Mouse (Mus musculus) inflammation-experienced regulatory T-cells (primary cell): ENCODE data around the gene Ptpn22. TPM values are rescaled to one million over a fixed set of nuclear protein-coding genes. Genes with fewer than 3 reads are reported as not detected.

Experiments used
- polyA plus RNA-seq, 2 experiments: library from polyadenylated mRNA; unstranded; fragments of 100-300 nt; shearing (Covaris generic); gene quantifications; one replicate each; pipeline ENCODE4 v1.2.1; 2017

Gene Ptpn22
- 100 to 1,000 TPM; 299 to 322 TPM for polyA plus RNA-seq

GRCm38 (mm10) chr3:103858881-103859801 is at the start of gene Ptpn22:
Ptpn22 (plus strand) TSS chr3:103859795.

GRCm38 (mm10) chr3:103832426-103832825 is 27.2 kb upstream of the Ptpn22 start, which contains the start of gene Bcl2l15:
Bcl2l15 (plus strand) TSS chr3:103832601.

GRCm38 (mm10) chr3:103914010-103914669 is 54.5 kb downstream of the Ptpn22 start, which contains the start of gene Rsbn1:
Rsbn1 (plus strand) TSS chr3:103914120.

Other genes starting within 250 kb of the Ptpn22 start
- gene Atg4a-ps, start 213.7 kb upstream of the Ptpn22 start, polyA plus RNA-seq = 1 to 10 TPM; 2.9 to 5.1 TPM
- 1 to 10 TPM in 1 of 2 experiments, under 1 TPM in 1; 0.20 to 3.6 TPM for gene Olfml3, start 121.8 kb upstream of the Ptpn22 start, polyA plus RNA-seq
- not detected for gene Gm10964, start 120.4 kb upstream of the Ptpn22 start, polyA plus RNA-seq
- 10 to 100 TPM; 27.6 to 33.3 TPM for gene Hipk1, start 68.2 kb upstream of the Ptpn22 start, polyA plus RNA-seq
- gene Dclre1b, start 50.4 kb upstream of the Ptpn22 start, polyA plus RNA-seq = 10 to 100 TPM; 19.3 to 22.7 TPM
- 10 to 100 TPM; 28.1 to 35.8 TPM for gene Ap4b1, start 50.3 kb upstream of the Ptpn22 start, polyA plus RNA-seq
- gene Gm43064, start 50.2 kb upstream of the Ptpn22 start, polyA plus RNA-seq = not detected
- gene Bcl2l15, start 27.2 kb upstream of the Ptpn22 start, polyA plus RNA-seq = 1 to 10 TPM; 1.6 to 3.9 TPM
- gene Rsbn1, start 54.3 kb downstream of the Ptpn22 start, polyA plus RNA-seq = 10 to 100 TPM; 26.1 to 28.1 TPM
- gene Phtf1, start 108.3 kb downstream of the Ptpn22 start, polyA plus RNA-seq = 10 to 100 TPM; 57.8 to 66.9 TPM